Mouse (Mus musculus): ENCODE measurements around the gene St3gal3. TPM values are rescaled to one million over a fixed set of nuclear protein-coding genes. Genes with fewer than 3 reads are reported as not detected.

St3gal3 gene
- total RNA-seq, 1 experiment from 2014 or later, result 6.8 TPM

GRCm38 (mm10) chr4:117889471-117889870 is 245.2 kb downstream of the St3gal3 start:
- no peak for ATAC-seq (replicated peaks in 1 of 2; ENCODE audit: insufficient read depth in 1 of 2, low FRiP score in 2 of 2, low TSS enrichment in 1 of 2, low read depth in 1 of 2, poor library complexity in 2 of 2, severe bottlenecking in 2 of 2)

- ATAC-seq (replicated peaks in 1 of 2; ENCODE audit: insufficient read depth in 1 of 2, low FRiP score in 2 of 2, low TSS enrichment in 1 of 2, low read depth in 1 of 2, poor library complexity in 2 of 2, severe bottlenecking in 2 of 2), result no peak
Observed at GRCm38 (mm10) chr4:117887920-117888319, 246.8 kb downstream of the St3gal3 start.

- peak; percentile 69 to 80 for ATAC-seq (replicated peaks in 1 of 2; ENCODE audit: insufficient read depth in 1 of 2, low FRiP score in 2 of 2, low TSS enrichment in 1 of 2, low read depth in 1 of 2, poor library complexity in 2 of 2, severe bottlenecking in 2 of 2)
Observed at GRCm38 (mm10) chr4:117887133-117887532, 247.6 kb downstream of the St3gal3 start, which contains the start of gene Atp6v0b. Gene Atp6v0b (minus strand): TSS chr4:117887333.

- peak; percentile 12 to 41; a peak in 1 of 4 replicates for ATAC-seq (replicated peaks in 1 of 2; ENCODE audit: insufficient read depth in 1 of 2, low FRiP score in 2 of 2, low TSS enrichment in 1 of 2, low read depth in 1 of 2, poor library complexity in 2 of 2, severe bottlenecking in 2 of 2)
Observed at GRCm38 (mm10) chr4:117886644-117887043, 248.1 kb downstream of the St3gal3 start.

- ATAC-seq (replicated peaks in 1 of 2; ENCODE audit: insufficient read depth in 1 of 2, low FRiP score in 2 of 2, low TSS enrichment in 1 of 2, low read depth in 1 of 2, poor library complexity in 2 of 2, severe bottlenecking in 2 of 2), result no peak; a peak in 1 of 4 replicates
Observed at GRCm38 (mm10) chr4:117885994-117886393, 248.7 kb downstream of the St3gal3 start.

- no peak for ATAC-seq (replicated peaks in 1 of 2; ENCODE audit: insufficient read depth in 1 of 2, low FRiP score in 2 of 2, low TSS enrichment in 1 of 2, low read depth in 1 of 2, poor library complexity in 2 of 2, severe bottlenecking in 2 of 2)
Observed at GRCm38 (mm10) chr4:117885093-117885492, 249.6 kb downstream of the St3gal3 start.

GRCm38 (mm10) chr4:117884146-117884545 is 250.6 kb downstream of the St3gal3 start:
- ATAC-seq (replicated peaks in 1 of 2; ENCODE audit: insufficient read depth in 1 of 2, low FRiP score in 2 of 2, low TSS enrichment in 1 of 2, low read depth in 1 of 2, poor library complexity in 2 of 2, severe bottlenecking in 2 of 2), result no peak

- ATAC-seq (replicated peaks in 1 of 2; ENCODE audit: insufficient read depth in 1 of 2, low FRiP score in 2 of 2, low TSS enrichment in 1 of 2, low read depth in 1 of 2, poor library complexity in 2 of 2, severe bottlenecking in 2 of 2), result no peak
Observed at GRCm38 (mm10) chr4:117882701-117883691, 251.7 kb downstream of the St3gal3 start, which contains the start of gene B4galt2. Gene B4galt2 (minus strand): TSS chr4:117883487.

Other genes with a start within 250 kb of the St3gal3 start
- 65.8 and 93.7 TPM in 2 replicates for gene Atp6v0b, start 247.6 kb downstream of the St3gal3 start, total RNA-seq (2017)
- gene Dph2, start 242.9 kb downstream of the St3gal3 start, total RNA-seq (2017), result 6.0 and 9.8 TPM in 2 replicates
- gene Ipo13, start 219.9 kb downstream of the St3gal3 start, total RNA-seq (2017), result 8.9 and 11.4 TPM in 2 replicates
- gene Artn, start 205.2 kb downstream of the St3gal3 start, total RNA-seq (2017), result 0.55 TPM in 1 of 2 replicates, not detected in the other
- 39.4 and 40.0 TPM in 2 replicates for gene Kdm4a, start 45.1 kb upstream of the St3gal3 start, total RNA-seq (2017)
- 0.60 and 1.1 TPM in 2 replicates for gene Ptprf, start 156.5 kb upstream of the St3gal3 start, total RNA-seq (2017)